Mouse (Mus musculus) WW6 (cell line): Measurements from ENCODE around the gene Gm8138.
"Not testable (repeated sequence)": the region's sequence is repeated elsewhere in the genome, so short reads cannot be mapped to it uniquely, and the experiment has no call there.

Source experiments
- DNase-seq: peaks from one replicate; pipeline ENCODE4 v3.0.0-alpha.2; 2013; ENCODE audit warnings: low read depth, low spot score

Gene Gm8138

DNA sequence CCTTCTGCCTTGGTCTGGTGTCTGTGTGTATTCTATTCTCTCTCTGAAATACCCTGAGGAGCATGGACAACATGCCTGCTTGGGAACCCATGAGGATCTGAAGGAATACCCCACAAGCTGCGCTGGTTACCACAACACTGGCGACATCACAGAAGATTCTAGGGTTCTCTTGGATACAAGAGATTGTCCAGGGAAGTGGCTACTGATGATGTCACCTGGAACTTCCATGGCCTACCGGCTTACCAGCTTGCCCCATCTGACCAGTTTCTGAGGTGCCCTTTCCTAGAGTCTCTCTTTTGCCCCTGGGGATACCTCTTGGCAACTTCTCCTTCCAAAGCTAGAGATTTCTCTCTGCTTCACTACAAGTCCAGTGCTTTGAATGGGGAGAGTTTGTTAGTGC is at the start of gene Gm8138:
Gm8138 (minus strand) TSS at position 101 of the 400 bp plus-strand sequence.
- DNase-seq = not testable (repeated sequence)

DNA sequence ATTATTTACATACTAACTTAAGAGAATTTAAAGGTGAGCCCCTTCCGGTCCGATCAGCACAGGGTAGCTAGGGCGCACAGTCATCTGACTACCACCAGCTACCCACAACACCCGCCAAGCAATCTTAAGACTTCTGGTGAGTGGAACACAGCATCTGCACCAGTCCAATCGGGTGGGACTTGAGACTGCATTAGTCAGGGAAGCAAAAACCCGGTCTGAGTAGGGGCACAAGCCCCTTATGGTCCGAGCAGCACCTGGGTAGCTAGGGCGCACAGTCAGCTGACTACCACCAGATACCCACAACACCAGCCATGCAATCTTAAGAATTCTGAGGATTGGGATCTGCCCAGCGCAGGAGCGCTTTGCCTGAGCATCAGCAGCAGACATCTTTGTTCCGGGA is 54.4 kb downstream of the Gm8138 start:
- DNase-seq = peak; percentile 26
